ENCODE assay signal across 11 mouse cellular contexts in the genomic region with DNA sequence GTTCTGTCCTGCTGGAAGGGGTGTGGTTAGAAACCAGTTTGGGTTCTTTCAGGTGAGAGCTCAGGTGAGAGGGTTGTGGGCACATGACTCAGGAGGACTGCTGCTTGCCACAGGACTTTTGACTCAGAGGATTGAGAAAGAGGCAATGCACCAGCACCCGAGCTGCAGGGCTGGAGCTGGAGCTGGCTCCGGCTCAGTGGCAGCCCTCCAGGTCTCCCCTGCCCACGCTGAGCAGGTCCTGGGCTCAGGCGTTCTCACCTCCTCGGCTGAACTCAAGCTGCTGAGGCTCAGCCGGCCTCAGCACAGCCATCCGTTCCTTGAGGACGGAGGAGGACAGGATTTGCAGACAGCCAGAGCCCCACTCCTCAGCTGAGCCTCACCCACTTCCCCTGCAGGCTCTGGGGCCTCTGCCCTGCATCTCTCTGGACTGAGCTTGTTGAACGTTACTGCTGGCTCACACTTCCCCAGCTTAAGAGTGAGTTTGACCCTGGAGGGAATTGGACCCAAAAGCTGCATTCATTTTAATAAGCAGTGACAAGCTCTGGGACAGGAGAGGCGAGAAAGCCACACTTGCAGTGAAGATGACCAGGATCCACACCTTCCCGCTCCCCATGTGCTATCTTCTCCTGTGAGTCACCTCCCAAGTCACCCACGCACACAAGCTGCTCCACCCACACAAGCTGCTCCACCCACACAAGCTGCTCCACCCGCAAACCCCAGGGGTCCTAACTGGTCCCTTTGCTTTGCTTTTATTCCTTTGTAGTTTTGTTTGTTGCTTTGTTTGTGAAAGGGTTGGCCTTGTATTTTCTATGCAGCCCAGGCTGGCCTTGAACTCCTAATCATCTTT.
DNase-seq lines count a peak whose midpoint lies in the region; ATAC-seq lines count a peak whose summit lies in the region.
"Had no signal": no experiment of that assay in that cellular context is flagged by ENCODE, and none has a peak within 500 bp of the region (broad histone marks: within the 10 kb centered on the region; RNA-seq: fewer than 3 reads in every experiment).

No protein-coding gene starts in this region.

- no peaks in the 10 kb centered on the region for H3K9me3 ChIP-seq in forebrain, embryonic 10.5 days
- H3K9me3 ChIP-seq in forebrain, embryonic 16.5 days (ENCODE audit: control insufficient read depth, low read length) = no peaks in the 10 kb centered on the region
- no peaks in the 10 kb centered on the region for H3K9me3 ChIP-seq in intestine, embryonic 16.5 days (ENCODE audit: control insufficient read depth, low read length)
- H3K9me3 ChIP-seq in stomach, embryonic 15.5 days = no peaks in the 10 kb centered on the region
- H3K9me3 ChIP-seq: forebrain, embryonic 13.5 days had no signal

- DNase-seq in forebrain, embryonic 10.5 days (ENCODE audit: extremely low spot score, low spot score) = no peak
- peak; percentile 11 for DNase-seq in retina, postnatal 1 day
- DNase-seq in retina, embryonic 14.5 days (ENCODE audit: low spot score) = no peak
- no peak for DNase-seq in thymus, postnatal 10 days (ENCODE audit: low spot score in 2 of 2)
- DNase-seq in thymus, postnatal 0 days (ENCODE audit: low spot score) = no peak

- WGBS in forebrain, embryonic 10.5 days = 46% methylated on average over 13 of the region's 13 CpGs
- 50% methylated on average over 13 of the region's 13 CpGs for WGBS in forebrain, embryonic 16.5 days
- WGBS in intestine, embryonic 16.5 days = 35% methylated on average over 13 of the region's 13 CpGs
- 34% methylated on average over 13 of the region's 13 CpGs for WGBS in stomach, embryonic 15.5 days

- ATAC-seq in forebrain, embryonic 16.5 days = no peak
- peak; percentile 59 for ATAC-seq in intestine, embryonic 16.5 days
- ATAC-seq in stomach, embryonic 15.5 days (ENCODE audit: insufficient read depth, low FRiP score, low read depth) = 0 out of 2 replicates have a peak, but pooled peaks have one; percentile 42
- ATAC-seq: forebrain, embryonic 13.5 days; Patski had no signal

- peaks cover 52% of the 10 kb centered on the region for H3K4me1 ChIP-seq in forebrain, embryonic 10.5 days
- H3K4me1 ChIP-seq in forebrain, embryonic 16.5 days (replicated peaks; ENCODE audit: control insufficient read depth, insufficient read depth, low read length) = no peaks in the 10 kb centered on the region
- H3K4me1 ChIP-seq in intestine, embryonic 16.5 days (ENCODE audit: control insufficient read depth, insufficient read depth, low read length) = peaks cover 36% of the 10 kb centered on the region
- peaks cover 39% of the 10 kb centered on the region for H3K4me1 ChIP-seq in stomach, embryonic 15.5 days

- peak overlapping the region; percentile 57; the same call in 1 of the 2 replicates for H3K27ac ChIP-seq in forebrain, embryonic 10.5 days
- H3K27ac ChIP-seq in forebrain, embryonic 16.5 days (ENCODE audit: low read length) = no peak overlapping the region
- H3K27ac ChIP-seq in intestine, embryonic 16.5 days (ENCODE audit: low read length) = peak overlapping the region; percentile 43
- peak overlapping the region; percentile 13; the same call in 1 of the 2 replicates for H3K27ac ChIP-seq in stomach, embryonic 15.5 days
- H3K27ac ChIP-seq: forebrain, embryonic 13.5 days; liver, embryonic 14.5 days had no signal

- no peak overlapping the region for H3K9ac ChIP-seq in forebrain, embryonic 16.5 days (replicated peaks; ENCODE audit: low read depth, low read length)
- peak overlapping the region; percentile 47 for H3K9ac ChIP-seq in intestine, embryonic 16.5 days (ENCODE audit: low read depth, low read length)
- H3K9ac ChIP-seq in stomach, embryonic 15.5 days = no peak overlapping the region
- H3K9ac ChIP-seq: forebrain, embryonic 13.5 days; liver, embryonic 14.5 days had no signal

- H3K36me3 ChIP-seq in forebrain, embryonic 10.5 days (replicated peaks) = no peaks in the 10 kb centered on the region
- H3K36me3 ChIP-seq in forebrain, embryonic 16.5 days (ENCODE audit: control insufficient read depth, insufficient read depth) = no peaks in the 10 kb centered on the region
- H3K36me3 ChIP-seq in intestine, embryonic 16.5 days (ENCODE audit: control insufficient read depth, insufficient read depth, low read length) = no peaks in the 10 kb centered on the region
- H3K36me3 ChIP-seq in stomach, embryonic 15.5 days = no peaks in the 10 kb centered on the region

- no peak overlapping the region for H3K4me2 ChIP-seq in forebrain, embryonic 16.5 days (ENCODE audit: low read length)
- no peak overlapping the region for H3K4me2 ChIP-seq in intestine, embryonic 16.5 days (ENCODE audit: low read depth, low read length)
- H3K4me2 ChIP-seq in stomach, embryonic 15.5 days = no peak overlapping the region
- H3K4me2 ChIP-seq: forebrain, embryonic 13.5 days had no signal

- H3K4me3 ChIP-seq in forebrain, embryonic 10.5 days = no peak overlapping the region
- H3K4me3 ChIP-seq in forebrain, embryonic 16.5 days (replicated peaks; ENCODE audit: low read length) = no peak overlapping the region
- H3K4me3 ChIP-seq in intestine, embryonic 16.5 days (ENCODE audit: low read length) = no peak overlapping the region
- H3K4me3 ChIP-seq in stomach, embryonic 15.5 days (replicated peaks) = no peak overlapping the region
- H3K4me3 ChIP-seq: forebrain, embryonic 13.5 days had no signal

- H3K27me3 ChIP-seq in forebrain, embryonic 10.5 days (ENCODE audit: poor library complexity, severe bottlenecking) = peaks cover 42% of the 10 kb centered on the region
- H3K27me3 ChIP-seq in forebrain, embryonic 16.5 days (replicated peaks; ENCODE audit: control insufficient read depth, insufficient read depth, low read length) = no peaks in the 10 kb centered on the region
- no peaks in the 10 kb centered on the region for H3K27me3 ChIP-seq in intestine, embryonic 16.5 days (replicated peaks; ENCODE audit: control insufficient read depth, insufficient read depth, low read length)
- no peaks in the 10 kb centered on the region for H3K27me3 ChIP-seq in stomach, embryonic 15.5 days (replicated peaks)
- H3K27me3 ChIP-seq: Patski had no signal
